Mouse (Mus musculus) liver, adult 2 months (tissue): ENCODE measurements at regions not wholly inside any gene's neighbourhood (a gene's known extent, or its start where the extent isn't known, plus 50 kb on each side); places are given as distances from the start of the nearest gene placed in this dataset.
"Not testable (repeated sequence)": the region's sequence is repeated elsewhere in the genome, so short reads cannot be mapped to it uniquely, and the experiment has no call there.

Source experiments
- DNase-seq: peaks from one replicate; pipeline ENCODE4 v3.0.0-alpha.2; 2011; ENCODE audit warnings: low read depth, low spot score; ENCODE audit errors: extremely low read depth
- H3K27ac ChIP-seq: fragments of 200-500 bp; replicated peaks from 2 replicates; pipeline ENCODE4 v1.5.1; 2012; ENCODE audit warnings: low read depth, mild to moderate bottlenecking, control low read depth, inconsistent platforms, low read length; ENCODE audit not compliant: insufficient read depth
- H3K27me3 ChIP-seq: fragments of 200-500 bp; 2 replicates; pipeline ENCODE4 v1.6.1; 2012; ENCODE audit warnings: mild to moderate bottlenecking, moderate library complexity, low read length, inconsistent platforms; ENCODE audit not compliant: control insufficient read depth, insufficient read depth
- H3K36me3 ChIP-seq: fragments of 200-500 bp; 2 replicates; pipeline ENCODE4 v1.6.1; 2012; ENCODE audit warnings: low read length, inconsistent platforms; ENCODE audit not compliant: control insufficient read depth, insufficient read depth
- H3K4me1 ChIP-seq: fragments of 200-500 bp; 2 replicates; pipeline ENCODE4 v1.6.1; 2011; ENCODE audit warnings: low read length; ENCODE audit not compliant: control insufficient read depth, insufficient read depth
- H3K4me3 ChIP-seq: fragments of 200-500 bp; 2 replicates; pipeline ENCODE4 v1.5.1; 2011; ENCODE audit warnings: low read depth, mild to moderate bottlenecking, control low read depth, low read length, moderate library complexity; ENCODE audit not compliant: insufficient read depth
- H3K79me2 ChIP-seq: fragments of 200-500 bp; 2 replicates; pipeline ENCODE4 v1.6.1; 2012; ENCODE audit warnings: inconsistent platforms, mild to moderate bottlenecking, low read length, moderate library complexity; ENCODE audit not compliant: control insufficient read depth, insufficient read depth
- H3K9ac ChIP-seq: fragments of 200-500 bp; 2 replicates; pipeline ENCODE4 v1.6.1; 2012; ENCODE audit warnings: low read depth, mild to moderate bottlenecking, control low read depth, inconsistent platforms, low read length
- CTCF ChIP-seq: fragments of 200-500 bp; IDR thresholded peaks from 2 replicates; pipeline ENCODE4 v1.5.1; 2011; ENCODE audit warnings: low read depth, low read length, control low read depth
- POLR2A ChIP-seq: fragments of 200-500 bp; IDR thresholded peaks from 2 replicates; pipeline ENCODE4 v1.6.1; 2011; ENCODE audit warnings: low read length, control low read depth; ENCODE audit not compliant: insufficient read depth; ENCODE audit errors: extremely low read depth
- WGBS: fragments of 180-500 bp; shearing (Covaris S2); methylation state at CpG from one replicate; pipeline ENCODE4 v1.1.7; 2018; 5-methylcytosine and 5-hydroxymethylcytosine counted together

DNA sequence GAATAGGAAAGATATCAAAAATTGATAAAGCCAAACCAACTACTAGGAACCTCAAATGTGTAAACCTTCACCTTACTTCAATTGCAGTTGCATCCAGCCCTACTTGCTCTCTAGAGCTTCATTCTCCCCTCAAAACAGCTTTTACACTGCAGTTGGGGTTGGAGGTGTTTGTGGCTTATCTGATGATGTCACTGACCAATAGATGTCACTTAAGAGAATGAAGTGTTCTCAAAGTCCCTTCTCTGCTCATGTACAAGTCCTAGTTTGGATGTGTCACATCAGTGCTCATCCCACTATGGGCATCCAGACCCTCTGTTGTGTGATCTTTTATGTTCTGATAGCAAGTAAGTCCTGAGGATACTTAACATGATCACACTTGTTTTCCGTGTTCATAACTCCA, 105.6 kb upstream of the 2210010C04Rik start:
- TF ChIP-seq POLR2A: no peak
- DNase-seq: no peak
- Histone ChIP-seq H3K79me2 (no peaks in the 10 kb centered on the region), H3K4me3 (no peak overlapping the region), H3K36me3 (no peaks in the 10 kb centered on the region), H3K27ac (no peak overlapping the region), H3K27me3 (no peaks in the 10 kb centered on the region), H3K4me1 (no peaks in the 10 kb centered on the region), H3K9ac (no peak overlapping the region)
- WGBS: 89% methylated on average over 1 of the region's 1 CpGs

GRCm38 (mm10) chr6:41137401-41137777, 102.1 kb upstream of the 2210010C04Rik start:
- 48% methylated on average over 2 of the region's 2 CpGs for WGBS
- not testable (repeated sequence) for H3K4me3 ChIP-seq, H3K27ac ChIP-seq, H3K79me2 ChIP-seq, DNase-seq, H3K4me1 ChIP-seq, H3K9ac ChIP-seq, H3K27me3 ChIP-seq, H3K36me3 ChIP-seq

DNA sequence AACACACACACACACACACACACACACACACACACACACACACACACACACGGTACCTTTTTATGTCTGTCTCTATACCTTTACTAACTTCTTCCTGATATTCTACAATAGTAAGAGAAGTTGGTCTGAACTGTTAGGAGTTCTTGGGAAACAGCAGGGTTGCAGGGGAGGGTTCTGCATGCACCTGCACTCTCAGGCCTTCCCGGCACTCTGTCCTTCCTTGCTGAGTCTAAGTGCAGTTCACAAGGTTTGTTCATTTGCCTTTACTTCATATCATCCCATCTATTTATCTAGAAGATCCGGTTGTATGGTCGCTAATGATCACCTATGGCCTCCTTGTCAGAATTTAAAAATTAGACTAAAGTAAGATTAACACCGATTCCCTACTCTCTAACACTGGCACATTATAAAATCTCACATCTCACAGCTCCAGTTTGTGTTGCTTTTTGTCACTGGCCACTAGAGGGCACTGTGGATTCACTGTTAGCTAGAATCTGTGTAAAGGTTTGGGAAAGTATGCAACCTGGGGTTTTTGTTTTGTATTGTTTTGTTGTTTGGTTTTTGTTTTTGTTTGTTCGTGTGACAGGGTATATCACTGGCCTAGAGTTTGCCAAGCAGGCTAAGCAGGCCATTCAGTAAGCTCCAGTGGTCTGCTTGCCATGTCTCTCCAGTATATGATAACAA, 101.5 kb upstream of the 2210010C04Rik start:
- Histone ChIP-seq H3K4me1 (no peaks in the 10 kb centered on the region), H3K27me3 (no peaks in the 10 kb centered on the region), H3K36me3 (no peaks in the 10 kb centered on the region), H3K79me2 (no peaks in the 10 kb centered on the region), H3K4me3 (no peak overlapping the region), H3K27ac (no peak overlapping the region), H3K9ac (no peak overlapping the region)
- DNase-seq: peak; percentile 40
- WGBS: 32% methylated on average over 6 of the region's 6 CpGs
- TF ChIP-seq POLR2A: no peak
- TF ChIP-seq CTCF: peak; percentile 63

DNA sequence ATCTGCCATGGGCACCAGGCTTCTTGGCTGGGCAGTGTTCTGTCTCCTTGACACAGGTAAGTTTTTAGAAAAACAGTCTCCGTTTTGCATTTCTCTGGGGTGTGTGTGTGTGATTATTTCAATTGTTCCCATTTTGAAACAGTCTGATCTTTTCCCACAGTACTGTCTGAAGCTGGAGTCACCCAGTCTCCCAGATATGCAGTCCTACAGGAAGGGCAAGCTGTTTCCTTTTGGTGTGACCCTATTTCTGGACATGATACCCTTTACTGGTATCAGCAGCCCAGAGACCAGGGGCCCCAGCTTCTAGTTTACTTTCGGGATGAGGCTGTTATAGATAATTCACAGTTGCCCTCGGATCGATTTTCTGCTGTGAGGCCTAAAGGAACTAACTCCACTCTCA, 99.9 kb upstream of the 2210010C04Rik start:
- no peak for DNase-seq
- no peaks in the 10 kb centered on the region for H3K79me2 ChIP-seq
- 49% methylated on average over 4 of the region's 4 CpGs for WGBS
- TF ChIP-seq CTCF (no peak), POLR2A (no peak)
- H3K27ac ChIP-seq: no peak overlapping the region
- H3K36me3 ChIP-seq: no peaks in the 10 kb centered on the region
- H3K9ac ChIP-seq: no peak overlapping the region
- no peaks in the 10 kb centered on the region for H3K27me3 ChIP-seq
- no peak overlapping the region for H3K4me3 ChIP-seq
- H3K4me1 ChIP-seq: no peaks in the 10 kb centered on the region

DNA sequence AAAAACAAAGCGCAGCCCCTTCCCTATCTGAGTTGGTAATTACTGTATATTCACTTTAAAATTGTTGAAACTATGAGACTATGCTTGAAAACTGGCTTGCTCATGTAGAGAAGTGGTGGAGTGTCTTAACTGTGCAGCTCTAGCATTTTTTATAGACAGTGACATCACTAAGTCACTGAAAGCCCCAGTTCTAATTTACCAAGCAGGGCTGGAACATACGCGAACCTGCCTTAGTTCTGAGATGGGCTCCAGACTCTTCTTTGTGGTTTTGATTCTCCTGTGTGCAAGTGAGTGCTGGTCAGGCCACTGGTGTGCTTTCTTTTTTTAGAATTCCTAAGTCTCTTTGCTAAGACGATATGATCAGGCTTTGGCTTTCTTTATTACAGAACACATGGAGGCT, 94.6 kb upstream of the 2210010C04Rik start:
- H3K4me3 ChIP-seq: no peak overlapping the region
- WGBS: 86% methylated on average over 4 of the region's 4 CpGs
- H3K27me3 ChIP-seq: no peaks in the 10 kb centered on the region
- no peak for DNase-seq
- no peaks in the 10 kb centered on the region for H3K79me2 ChIP-seq
- no peak overlapping the region for H3K9ac ChIP-seq
- TF ChIP-seq POLR2A (no peak), CTCF (no peak)
- H3K36me3 ChIP-seq: no peaks in the 10 kb centered on the region
- H3K4me1 ChIP-seq: peaks cover 2% of the 10 kb centered on the region; the same call in 1 of the 2 replicates
- H3K27ac ChIP-seq: no peak overlapping the region

DNA sequence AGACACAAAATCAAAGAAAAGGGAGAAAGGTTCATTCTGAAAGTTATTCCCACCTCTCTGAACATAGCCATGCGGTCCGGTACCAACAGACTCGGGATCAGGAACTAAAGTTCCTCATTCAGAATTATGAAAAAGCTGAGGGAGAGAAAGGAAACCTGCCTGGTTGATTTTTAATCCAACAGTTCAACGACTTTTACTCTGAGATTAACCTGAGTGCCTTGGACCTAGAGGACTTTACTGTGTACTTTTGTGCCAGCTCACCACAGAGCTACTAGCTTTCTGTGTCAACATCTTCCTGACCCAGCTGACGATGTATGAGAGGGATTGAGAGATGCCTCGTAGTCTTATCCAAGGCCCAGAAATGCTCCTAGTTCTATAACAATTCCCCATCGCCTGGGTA, 92.5 kb upstream of the 2210010C04Rik start:
- Histone ChIP-seq H3K9ac (no peak overlapping the region), H3K4me1 (peaks cover 2% of the 10 kb centered on the region; the same call in 1 of the 2 replicates), H3K4me3 (no peak overlapping the region), H3K27me3 (no peaks in the 10 kb centered on the region), H3K79me2 (no peaks in the 10 kb centered on the region), H3K27ac (no peak overlapping the region), H3K36me3 (no peaks in the 10 kb centered on the region)
- WGBS: 53% methylated on average over 7 of the region's 7 CpGs
- no peak for TF ChIP-seq CTCF
- TF ChIP-seq POLR2A: no peak
- peak; percentile 62 for DNase-seq
